Mouse (Mus musculus): ENCODE measurements around the gene 1700067P10Rik.
A peak's percentile ranks its signal among the peaks of the same experiment; 100 is the strongest.

Gene 1700067P10Rik

DNA sequence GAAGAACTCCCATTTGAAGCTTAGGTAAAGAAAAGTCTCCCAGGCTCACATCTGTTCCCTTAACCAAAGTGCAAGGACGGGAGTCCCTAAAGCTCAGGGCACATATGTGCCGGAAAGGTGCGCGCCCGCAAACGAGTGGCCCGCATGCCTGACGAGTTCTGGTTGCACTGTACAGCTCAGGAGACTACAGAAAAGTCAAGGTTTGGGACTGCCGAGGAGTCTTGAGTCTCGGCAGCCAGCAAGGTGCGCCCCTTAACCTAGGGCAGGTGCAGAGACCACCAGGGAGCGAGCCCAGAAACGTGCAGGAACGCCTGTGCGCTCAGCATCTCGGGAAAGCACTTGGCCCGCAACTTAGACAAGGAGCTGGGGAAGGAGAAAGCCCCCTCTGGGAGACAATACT, 7.2 kb downstream of the 1700067P10Rik start:
- no peak for DNase-seq (ENCODE audit: low spot score in 2 of 2)

DNA sequence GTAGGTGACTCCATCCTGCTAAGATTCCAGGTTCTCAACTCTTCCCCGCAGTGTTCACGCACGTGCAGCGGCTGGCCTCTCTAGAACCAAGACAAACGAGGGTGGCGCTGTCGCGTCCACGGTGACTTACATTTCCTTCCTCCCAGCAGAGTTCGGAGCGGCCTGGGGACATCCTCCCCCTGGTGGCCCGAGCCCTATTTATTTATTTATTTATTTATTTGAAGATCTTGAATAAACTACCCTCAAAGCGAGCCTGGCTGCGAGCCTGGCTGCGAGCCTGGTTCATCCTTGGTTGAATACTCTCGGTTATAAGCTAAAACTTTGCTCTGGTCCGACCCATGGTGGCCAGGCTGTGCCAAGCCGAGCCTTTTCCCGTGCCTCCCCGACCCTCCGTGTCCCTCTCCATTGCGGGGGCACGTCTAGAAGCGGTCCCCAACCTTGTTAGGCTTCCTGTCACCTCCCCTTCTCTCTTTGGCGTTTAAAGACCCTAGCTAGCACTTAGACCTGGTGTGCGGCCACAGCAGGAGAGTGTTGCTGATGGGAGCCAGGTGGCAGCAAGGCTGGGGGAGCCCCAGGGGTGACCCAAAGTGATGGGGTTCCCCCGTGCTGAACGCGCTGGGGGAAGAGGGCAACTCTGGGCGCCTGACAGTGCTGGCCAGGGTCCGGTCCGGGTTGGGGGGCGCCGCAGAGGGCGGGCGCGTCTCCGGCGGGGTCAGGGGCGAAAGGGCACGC, 8.1 kb downstream of the 1700067P10Rik start:
- no peak for DNase-seq (ENCODE audit: low spot score in 2 of 2)

DNA sequence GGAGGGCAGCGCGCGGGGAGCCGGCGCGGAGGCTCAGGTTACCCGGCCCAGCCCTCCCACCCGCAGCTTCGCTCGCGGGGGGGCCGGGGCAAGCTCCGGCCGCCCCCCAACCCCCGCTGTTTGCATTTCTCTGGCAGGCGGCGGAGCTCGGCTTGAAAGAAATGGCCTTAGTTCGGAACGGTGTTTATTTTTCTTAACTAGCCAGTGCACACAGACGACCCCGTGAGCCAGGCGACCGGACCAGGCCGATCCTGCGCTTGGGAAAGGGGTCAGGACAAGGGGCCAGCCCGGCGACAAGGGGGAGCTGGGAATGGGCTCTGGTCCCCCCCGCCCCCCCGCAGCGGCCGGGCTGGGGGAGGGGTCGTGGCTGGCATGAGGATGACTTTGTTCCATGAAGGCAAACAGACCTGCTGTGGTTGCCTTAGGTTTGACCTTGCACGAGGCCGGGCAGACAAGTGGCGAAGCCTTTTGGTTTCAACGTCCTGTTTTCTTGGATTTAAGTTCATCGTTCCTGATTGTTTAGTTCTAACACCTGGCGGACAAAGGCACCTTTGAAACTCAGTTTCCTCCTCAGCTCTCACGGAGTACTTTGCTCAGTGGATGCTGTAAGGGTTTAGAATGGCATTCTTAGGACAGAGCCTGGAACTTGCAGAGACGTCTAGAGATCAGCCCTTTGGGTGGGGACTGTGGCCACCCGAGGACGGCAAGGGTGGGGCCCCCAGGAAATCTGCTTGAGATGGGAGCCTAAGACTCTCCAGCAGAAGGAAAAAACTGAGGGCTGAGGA, 8.8 kb downstream of the 1700067P10Rik start:
- DNase-seq (ENCODE audit: low spot score in 2 of 2), result no peak

DNA sequence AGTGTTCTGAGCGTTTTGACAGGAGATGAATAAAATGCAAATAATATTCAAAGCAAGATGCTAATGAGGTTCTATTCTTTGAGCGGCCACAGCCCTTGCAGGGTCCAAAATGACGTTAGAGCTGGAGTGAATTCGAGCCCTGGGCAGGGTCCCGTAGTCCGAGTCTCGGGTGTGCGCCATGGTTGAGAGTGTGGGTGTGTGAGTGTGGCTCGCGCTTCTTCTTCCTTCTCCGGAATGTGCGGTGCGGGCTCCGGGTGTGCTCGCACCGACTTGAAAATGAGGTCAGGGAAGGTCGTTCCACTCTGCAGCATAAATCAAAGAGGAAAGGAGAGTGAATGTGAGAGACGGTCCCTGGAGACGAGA, 9.4 kb downstream of the 1700067P10Rik start:
- DNase-seq (ENCODE audit: low spot score in 2 of 2), result no peak

DNA sequence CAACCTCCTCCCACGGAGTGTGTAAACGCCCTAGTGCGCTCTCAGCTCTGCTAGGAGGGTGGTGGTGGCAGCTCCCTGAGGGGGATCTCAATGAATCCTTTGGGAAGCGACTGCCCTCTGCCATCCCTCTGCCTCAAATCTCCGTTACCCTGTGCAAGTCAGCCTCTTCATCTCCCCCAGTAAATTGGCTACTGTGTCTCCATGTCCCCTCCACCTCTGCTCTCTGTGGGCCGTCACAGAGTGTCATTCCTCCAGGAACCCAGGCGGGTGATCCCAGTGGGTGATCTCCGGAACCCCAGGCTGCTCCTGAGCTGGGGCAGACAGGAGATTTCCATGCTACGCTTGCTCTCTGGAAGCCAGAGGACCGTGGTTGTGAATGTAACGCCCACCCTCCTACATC, 10.2 kb downstream of the 1700067P10Rik start:
- no peak for DNase-seq (ENCODE audit: low spot score in 2 of 2)

DNA sequence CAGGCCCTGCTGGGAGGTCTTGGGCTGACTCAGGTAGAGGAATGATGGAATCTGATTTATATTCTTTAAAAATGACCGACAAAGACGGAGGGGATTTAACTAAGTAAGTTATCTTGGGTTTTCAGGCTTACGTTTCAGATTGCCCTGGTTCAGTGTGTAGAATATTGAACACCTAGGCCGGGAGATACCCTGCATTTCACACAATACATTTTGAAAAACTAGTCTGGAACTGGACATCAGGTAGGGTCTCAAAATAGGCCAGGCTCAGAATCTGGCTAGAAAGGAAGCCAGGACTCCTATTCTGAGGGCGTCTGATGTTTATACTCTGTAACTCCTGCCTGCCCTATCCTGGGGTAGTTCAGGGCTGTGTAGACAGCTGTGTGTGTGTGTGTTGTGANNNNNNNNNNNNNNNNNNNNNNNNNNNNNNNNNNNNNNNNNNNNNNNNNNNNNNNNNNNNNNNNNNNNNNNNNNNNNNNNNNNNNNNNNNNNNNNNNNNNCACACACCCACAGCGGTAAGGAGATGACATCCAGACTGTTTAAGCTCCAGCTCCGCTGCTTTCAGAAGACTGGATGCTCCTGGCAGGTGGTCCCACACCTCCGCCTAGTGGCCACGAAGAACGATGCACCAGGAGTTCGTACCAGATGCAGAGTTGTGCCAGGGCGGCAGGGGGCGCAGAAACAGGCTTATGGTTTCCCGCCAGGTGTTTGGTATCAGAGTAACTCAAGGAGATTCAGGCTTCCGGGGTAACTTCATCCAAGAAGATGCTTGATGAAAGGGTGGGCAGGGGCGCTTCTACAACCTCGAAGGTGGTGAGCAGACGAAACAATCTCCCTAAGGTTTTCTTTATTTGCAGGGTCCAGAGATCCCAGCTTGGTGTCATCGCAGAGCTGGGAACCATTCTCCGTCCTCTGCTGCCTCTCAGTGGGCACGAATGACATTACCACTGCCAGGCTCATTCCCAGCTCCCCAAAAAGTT, 11.6 kb downstream of the 1700067P10Rik start:
- DNase-seq (ENCODE audit: low spot score in 2 of 2), result peak; percentile 73 to 86

DNA sequence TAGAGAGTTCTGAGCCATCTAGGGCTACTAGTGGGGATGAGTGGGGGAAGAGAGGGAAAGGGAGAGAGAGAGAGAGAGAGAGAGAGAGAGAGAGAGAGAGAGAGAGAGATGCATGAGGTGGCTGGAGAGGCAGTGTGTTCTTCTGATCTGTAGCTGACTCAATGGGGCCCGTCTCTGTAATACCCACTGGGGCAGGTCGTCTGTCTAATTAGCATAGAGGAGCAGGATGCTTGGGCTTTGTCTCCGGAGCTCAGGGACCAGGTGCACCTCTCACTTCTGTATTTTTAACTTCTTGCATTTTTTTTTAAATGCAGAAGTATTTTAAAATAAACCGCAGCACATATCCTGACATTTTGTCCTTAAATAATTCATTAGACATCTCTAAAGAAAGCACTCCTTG, 18.2 kb downstream of the 1700067P10Rik start:
- no peak for DNase-seq (ENCODE audit: low spot score in 2 of 2)

DNA sequence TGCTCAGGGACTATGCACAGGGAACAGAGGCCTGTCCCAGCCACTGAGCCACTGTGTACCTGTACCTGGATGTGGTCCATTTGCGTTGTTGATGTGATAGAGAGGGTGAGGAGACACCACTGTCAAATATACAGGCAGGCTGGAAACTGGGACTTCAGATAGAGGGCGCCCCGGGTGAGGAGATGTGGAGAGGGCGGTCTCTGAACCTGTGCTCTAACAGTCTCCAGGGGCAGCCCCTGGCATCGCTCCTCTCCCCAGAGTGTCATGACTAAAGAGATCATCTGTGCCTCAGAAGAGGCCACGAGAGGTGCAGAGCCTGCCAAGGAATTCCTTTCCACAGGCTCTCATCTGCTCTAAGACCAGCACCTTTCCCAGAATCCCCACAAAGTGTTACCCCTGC, 18.7 kb downstream of the 1700067P10Rik start:
- DNase-seq (ENCODE audit: low spot score in 2 of 2), result no peak

DNA sequence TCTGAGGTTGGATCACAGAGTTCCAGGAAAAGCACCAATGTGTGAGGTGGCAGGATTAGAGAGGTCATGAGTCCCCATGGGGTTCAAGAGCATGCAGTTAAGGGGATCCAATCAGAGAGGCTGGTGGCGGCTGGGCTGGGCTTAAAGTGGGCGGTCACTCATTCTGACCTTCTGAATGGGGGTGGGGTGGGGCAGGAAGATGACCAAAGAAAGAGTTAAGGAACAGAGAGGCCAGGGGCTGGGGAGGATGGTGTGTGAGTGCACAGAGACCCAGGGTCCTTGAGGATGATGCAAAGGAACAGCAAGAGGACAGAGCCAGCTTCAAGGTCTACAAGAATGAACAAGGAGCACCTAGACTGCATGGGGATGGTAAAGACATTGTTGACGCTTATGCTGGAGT, 19.4 kb downstream of the 1700067P10Rik start:
- no peak for DNase-seq (ENCODE audit: low spot score in 2 of 2)

DNA sequence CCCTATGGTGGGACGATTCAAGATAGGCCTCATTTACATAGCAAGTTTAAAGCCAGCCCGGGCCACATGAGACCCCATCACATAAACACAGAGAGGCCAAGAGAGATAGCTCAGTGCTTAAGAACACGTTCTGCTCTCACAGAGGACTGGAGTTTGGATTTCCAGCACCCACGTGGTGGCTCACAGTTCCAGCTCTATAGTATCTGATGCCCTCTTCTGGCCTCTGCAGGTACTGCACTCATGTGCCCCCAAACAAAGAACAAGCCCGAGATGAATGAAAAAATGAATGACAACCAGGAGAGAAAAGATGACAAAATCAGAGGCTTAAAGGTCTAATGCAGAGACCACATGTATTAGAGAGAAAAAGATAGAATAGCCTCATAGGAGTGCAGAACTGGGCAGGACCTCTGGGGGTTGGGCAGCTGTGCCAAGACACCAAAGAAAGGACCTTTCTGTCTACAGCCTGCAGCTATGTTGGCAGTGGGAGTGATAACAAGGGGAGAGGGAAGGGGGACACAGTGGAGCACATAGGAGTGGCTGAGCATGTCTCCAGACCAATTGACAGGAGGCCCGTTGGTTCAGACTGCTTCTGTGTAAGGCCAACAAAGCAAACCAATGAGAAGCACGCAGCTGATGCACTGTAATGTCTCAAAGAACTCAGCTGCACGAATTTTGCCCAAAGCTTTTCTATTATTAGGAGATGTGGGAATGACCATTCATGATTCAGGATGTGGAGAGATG, 21.6 kb downstream of the 1700067P10Rik start:
- DNase-seq (ENCODE audit: low spot score in 2 of 2), result no peak

DNA sequence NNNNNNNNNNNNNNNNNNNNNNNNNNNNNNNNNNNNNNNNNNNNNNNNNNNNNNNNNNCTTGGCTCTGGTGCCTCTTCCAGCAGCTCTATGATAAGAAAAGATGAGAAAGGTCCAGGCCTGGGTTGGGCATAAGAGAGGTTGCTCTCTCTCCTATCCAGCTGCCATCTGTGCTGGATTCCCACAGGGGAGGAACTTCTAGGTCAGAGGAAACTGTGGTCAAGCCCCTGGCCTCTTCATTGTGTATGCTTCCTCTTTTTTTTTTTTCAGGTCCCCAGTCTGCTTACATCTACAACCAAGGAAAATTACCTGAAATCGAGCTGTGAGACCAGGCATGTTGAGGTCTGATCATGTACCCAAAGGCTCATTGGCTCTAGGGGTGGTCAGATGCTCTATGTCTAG, 29.5 kb downstream of the 1700067P10Rik start:
- DNase-seq (ENCODE audit: low spot score in 2 of 2), result no peak

DNA sequence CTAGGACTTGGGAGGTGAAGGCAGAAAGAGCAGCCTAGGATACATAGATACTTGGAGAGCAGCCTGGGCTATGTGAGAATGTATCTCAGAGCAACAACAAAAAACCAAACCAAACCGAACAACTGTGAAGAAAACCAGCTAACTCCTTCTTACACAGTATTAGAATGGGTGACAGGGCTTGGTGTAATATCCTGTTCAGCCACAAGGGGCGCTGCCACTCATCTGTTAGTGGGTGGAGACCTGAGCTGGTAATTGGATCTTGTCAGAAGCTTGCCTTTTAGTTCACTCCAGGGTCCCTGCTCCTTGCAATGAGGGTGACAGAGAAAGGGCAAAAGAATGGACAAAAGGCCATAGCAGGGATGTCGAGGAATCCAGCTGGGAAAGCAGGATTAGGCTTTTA, 30.5 kb downstream of the 1700067P10Rik start:
- DNase-seq (ENCODE audit: low spot score in 2 of 2), result peak; percentile 53 to 64

DNA sequence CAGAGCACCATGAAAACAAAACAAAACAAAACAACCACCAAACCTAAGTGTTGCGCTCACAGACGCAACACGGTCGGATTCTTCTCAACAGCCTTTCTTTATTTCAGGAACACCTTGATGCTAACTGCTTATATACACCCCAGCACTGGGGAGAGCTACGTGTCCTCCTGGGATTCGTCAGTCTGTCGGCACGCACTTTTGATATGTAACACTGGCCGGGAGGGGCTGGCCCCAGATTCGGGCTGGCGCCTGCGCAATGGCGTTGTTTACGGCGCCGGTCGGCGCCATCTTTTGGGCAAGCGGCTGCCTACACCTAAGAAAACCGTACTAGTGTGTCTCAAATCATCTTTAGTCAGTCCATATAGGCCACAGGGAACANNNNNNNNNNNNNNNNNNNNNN, 31.3 kb downstream of the 1700067P10Rik start:
- no peak for DNase-seq (ENCODE audit: low spot score in 2 of 2)

DNA sequence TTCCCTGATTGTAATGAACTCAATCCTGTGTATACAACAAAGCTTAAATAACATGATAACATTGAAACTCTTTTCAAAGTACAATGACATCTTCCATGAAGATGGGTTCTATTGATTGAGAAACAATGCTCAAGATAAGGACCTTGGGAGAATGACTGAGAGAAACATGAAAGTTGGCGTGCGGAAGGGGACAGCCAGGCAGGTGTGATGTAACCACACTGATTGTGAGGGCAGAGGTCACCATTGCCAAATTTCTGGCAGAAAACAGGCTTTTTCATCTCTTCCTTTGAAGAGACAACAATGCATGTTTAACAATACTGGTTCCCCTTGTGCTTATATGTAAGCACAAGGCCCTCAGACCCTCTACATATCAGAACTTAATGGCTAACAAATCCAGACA, 43.7 kb downstream of the 1700067P10Rik start:
- no peak for DNase-seq (ENCODE audit: low spot score in 2 of 2)
